Comparison of ENCODE assay signal across 15 mouse cellular contexts in genomic region chr5:38653101-38653500, GRCm38 (mm10).
"Had no signal": no experiment of that assay in that cellular context is flagged by ENCODE, and none has a peak within 500 bp of the region (broad histone marks: within the 10 kb centered on the region; RNA-seq: fewer than 3 reads in every experiment).

No protein-coding gene starts in this region.

- H3K9ac ChIP-seq: neural tube, embryonic 12.5 days; neural tube, embryonic 13.5 days; neural tube, embryonic 15.5 days; stomach, embryonic 15.5 days had no signal

- H3K4me1 ChIP-seq: neural tube, embryonic 15.5 days; stomach, embryonic 15.5 days had no signal

- H3K27ac ChIP-seq: neural tube, embryonic 12.5 days; neural tube, embryonic 13.5 days; neural tube, embryonic 15.5 days; stomach, embryonic 15.5 days; stomach, postnatal 0 days had no signal

- H3K4me3 ChIP-seq: neural tube, embryonic 12.5 days; neural tube, embryonic 13.5 days; neural tube, embryonic 15.5 days; stomach, embryonic 15.5 days had no signal

- H3K9me3 ChIP-seq: neural tube, embryonic 12.5 days; neural tube, embryonic 13.5 days; neural tube, embryonic 15.5 days; stomach, embryonic 15.5 days had no signal

- H3K36me3 ChIP-seq: neural tube, embryonic 12.5 days; neural tube, embryonic 13.5 days; neural tube, embryonic 15.5 days; stomach, embryonic 15.5 days had no signal

- H3K27me3 ChIP-seq: neural tube, embryonic 12.5 days; neural tube, embryonic 13.5 days; neural tube, embryonic 15.5 days; stomach, embryonic 15.5 days had no signal

- DNase-seq: right cerebral cortex, adult 18-20 months; right cerebral cortex, postnatal 14 days; right cerebral cortex, postnatal 25 days; spleen, adult 18-20 months; thymus, adult 18-20 months; thymus, adult 2 months; thymus, postnatal 14 days; thymus, postnatal 25 days; thymus, postnatal 36 days; thymus, postnatal 4 days had no signal
